Mouse (Mus musculus): ENCODE results near the gene Neurl4. TPM values are rescaled to one million over a fixed set of nuclear protein-coding genes. Genes with fewer than 3 reads are reported as not detected.
A peak's percentile ranks its signal among the peaks of the same experiment; 100 is the strongest.

The Neurl4 gene
- polyA plus RNA-seq, 1 experiment from 2014 or later = 23.0 TPM

GRCm38 (mm10) chr11:69872451-69872850 is 28.4 kb upstream of the Neurl4 start:
- Histone ChIP-seq H3K27me3 (no peaks in the 10 kb centered on the region), H3K36me3 (no peaks in the 10 kb centered on the region), H3K27ac (replicated peaks) (no peak overlapping the region), H3K4me2 (replicated peaks) (no peak overlapping the region), H3K9me3 (no peaks in the 10 kb centered on the region), H3K4me3 (no peak overlapping the region), H3K4me1 (peaks cover 6% of the 10 kb centered on the region), H3K9ac (replicated peaks) (no peak overlapping the region)
- 76% methylated on average over 4 of the region's 4 CpGs for WGBS
- ATAC-seq (replicated peaks) = no peak

- Histone ChIP-seq H3K4me2 (replicated peaks) (no peak overlapping the region), H3K4me1 (peaks cover 13% of the 10 kb centered on the region), H3K9ac (replicated peaks) (no peak overlapping the region), H3K27me3 (peaks cover 8% of the 10 kb centered on the region; the same call in 1 of the 2 replicates), H3K27ac (replicated peaks) (no peak overlapping the region), H3K4me3 (no peak overlapping the region), H3K9me3 (no peaks in the 10 kb centered on the region), H3K36me3 (no peaks in the 10 kb centered on the region)
- ATAC-seq (replicated peaks) = no peak
- WGBS = 69% methylated on average over 7 of the region's 7 CpGs
Measured at GRCm38 (mm10) chr11:69876186-69876585, 24.7 kb upstream of the Neurl4 start.

DNA sequence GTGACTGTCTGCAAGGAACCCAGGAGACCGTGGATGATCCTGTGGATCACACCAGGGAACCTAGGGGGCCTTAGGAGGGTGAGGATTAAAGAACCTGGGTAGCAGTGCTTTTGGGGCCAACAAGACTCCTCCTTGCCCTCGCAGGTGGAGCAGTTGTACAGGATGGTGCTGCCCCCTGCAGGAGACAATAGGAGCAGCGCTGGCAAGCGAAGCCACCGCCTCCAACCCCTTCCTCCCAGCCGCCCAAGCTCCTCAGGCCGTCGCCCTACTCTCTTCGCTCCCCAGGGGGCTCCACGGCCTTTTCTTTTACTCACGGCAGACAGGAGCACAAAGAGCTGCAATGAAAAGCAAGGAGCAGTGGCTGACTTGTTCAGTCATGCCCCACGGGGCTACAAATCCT is 24.0 kb upstream of the Neurl4 start:
- no peaks in the 10 kb centered on the region for H3K9me3 ChIP-seq
- 0 out of 2 replicates have a peak overlapping the region, but pooled peaks have one; percentile 2 for H3K4me3 ChIP-seq
- H3K9ac ChIP-seq (replicated peaks) = no peak overlapping the region
- no peaks in the 10 kb centered on the region for H3K36me3 ChIP-seq
- ATAC-seq (replicated peaks) = 0 out of 2 replicates have a peak, but pooled peaks have one; percentile 42
- H3K27me3 ChIP-seq = peaks cover 15% of the 10 kb centered on the region
- no peak overlapping the region for H3K27ac ChIP-seq (replicated peaks)
- WGBS = under 1% methylated on average over 12 of the region's 12 CpGs
- H3K4me1 ChIP-seq = peaks cover 17% of the 10 kb centered on the region
- peak overlapping the region; percentile 31 for H3K4me2 ChIP-seq (replicated peaks)

DNA sequence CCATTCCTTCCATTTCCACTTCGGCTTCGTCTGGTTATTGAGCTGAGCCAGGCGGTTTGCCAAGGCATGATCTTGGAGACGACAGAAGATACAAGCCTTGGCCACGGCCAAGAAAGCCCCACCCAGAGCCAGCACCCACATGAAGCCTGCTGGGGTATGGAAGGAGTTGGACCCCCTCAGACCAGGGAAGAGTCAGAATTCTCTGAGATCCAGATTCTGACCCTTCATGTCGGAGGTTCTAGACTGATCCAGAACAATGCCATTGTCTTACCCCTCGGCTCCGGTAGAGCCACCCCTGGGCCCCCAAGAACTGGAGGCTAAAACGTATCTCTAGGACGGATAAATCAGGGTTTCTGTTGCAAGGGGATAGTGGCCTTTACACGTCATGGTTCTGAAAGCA is 23.0 kb upstream of the Neurl4 start, which contains the start of gene Tmem95:
Gene Tmem95 (minus strand): TSS at position 141 of the 400 bp plus-strand sequence.
- ATAC-seq (replicated peaks) = no peak

GRCm38 (mm10) chr11:69878399-69878798 is 22.5 kb upstream of the Neurl4 start:
- Histone ChIP-seq H3K4me1 (peaks cover 17% of the 10 kb centered on the region), H3K36me3 (no peaks in the 10 kb centered on the region), H3K27ac (replicated peaks) (no peak overlapping the region), H3K4me3 (no peak overlapping the region), H3K27me3 (peaks cover 19% of the 10 kb centered on the region), H3K4me2 (replicated peaks) (no peak overlapping the region), H3K9ac (replicated peaks) (no peak overlapping the region), H3K9me3 (no peaks in the 10 kb centered on the region)
- WGBS = 85% methylated on average over 3 of the region's 3 CpGs
- ATAC-seq (replicated peaks) = no peak

More for the DNA sequence above, 23.0 kb upstream of the Neurl4 start, which contains the start of gene Tmem95:
- Histone ChIP-seq H3K4me1 (peaks cover 17% of the 10 kb centered on the region), H3K9ac (replicated peaks) (no peak within 1 kb of the TSS), H3K4me3 (0 out of 2 replicates have a peak within 1 kb of the TSS, but pooled peaks have one; percentile 2), H3K36me3 (no peaks in the 10 kb centered on the region), H3K27me3 (peaks cover 19% of the 10 kb centered on the region), H3K4me2 (replicated peaks) (peak within 1 kb of the TSS; percentile 31), H3K9me3 (no peaks in the 10 kb centered on the region), H3K27ac (replicated peaks) (no peak within 1 kb of the TSS)
- WGBS = 87% methylated on average over 11 of the region's 11 CpGs

GRCm38 (mm10) chr11:69878952-69879351 is 21.9 kb upstream of the Neurl4 start:
- Histone ChIP-seq H3K27me3 (peaks cover 19% of the 10 kb centered on the region), H3K36me3 (no peaks in the 10 kb centered on the region), H3K27ac (replicated peaks) (no peak overlapping the region), H3K4me1 (peaks cover 17% of the 10 kb centered on the region), H3K4me3 (no peak overlapping the region), H3K9ac (replicated peaks) (no peak overlapping the region), H3K4me2 (replicated peaks) (no peak overlapping the region), H3K9me3 (no peaks in the 10 kb centered on the region)
- WGBS = 92% methylated on average over 6 of the region's 6 CpGs
- ATAC-seq (replicated peaks) = no peak

DNA sequence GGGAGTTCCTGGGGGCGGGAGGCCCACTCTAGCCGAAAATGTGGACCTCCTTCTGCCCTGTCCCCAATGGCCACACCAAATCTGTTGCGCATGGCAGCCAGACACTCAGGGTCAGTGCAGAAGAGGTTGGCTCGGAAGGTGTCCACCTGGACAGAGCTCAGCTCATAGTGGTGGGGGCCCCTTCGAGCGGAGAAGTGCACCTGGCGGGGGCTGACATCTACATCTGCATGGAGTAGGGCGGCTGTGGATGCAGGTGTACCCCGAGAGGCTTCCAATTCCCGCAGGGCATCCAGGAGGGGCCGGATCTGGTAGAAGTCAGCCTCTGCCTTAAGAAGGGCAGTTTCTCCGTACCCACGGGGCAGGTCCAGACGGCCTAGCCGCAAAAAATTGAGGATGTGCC is 21.2 kb upstream of the Neurl4 start:
- H3K4me2 ChIP-seq (replicated peaks) = peak overlapping the region; percentile 56; the same call in 1 of the 2 replicates
- H3K27ac ChIP-seq (replicated peaks) = no peak overlapping the region
- H3K9ac ChIP-seq (replicated peaks) = no peak overlapping the region
- H3K9me3 ChIP-seq = no peaks in the 10 kb centered on the region
- no peak for ATAC-seq (replicated peaks)
- no peaks in the 10 kb centered on the region for H3K36me3 ChIP-seq
- 0 out of 2 replicates have a peak overlapping the region, but pooled peaks have one; percentile 36 for H3K4me3 ChIP-seq
- H3K27me3 ChIP-seq = peaks cover 19% of the 10 kb centered on the region
- H3K4me1 ChIP-seq = peaks cover 17% of the 10 kb centered on the region
- 61% methylated on average over 15 of the region's 15 CpGs for WGBS

DNA sequence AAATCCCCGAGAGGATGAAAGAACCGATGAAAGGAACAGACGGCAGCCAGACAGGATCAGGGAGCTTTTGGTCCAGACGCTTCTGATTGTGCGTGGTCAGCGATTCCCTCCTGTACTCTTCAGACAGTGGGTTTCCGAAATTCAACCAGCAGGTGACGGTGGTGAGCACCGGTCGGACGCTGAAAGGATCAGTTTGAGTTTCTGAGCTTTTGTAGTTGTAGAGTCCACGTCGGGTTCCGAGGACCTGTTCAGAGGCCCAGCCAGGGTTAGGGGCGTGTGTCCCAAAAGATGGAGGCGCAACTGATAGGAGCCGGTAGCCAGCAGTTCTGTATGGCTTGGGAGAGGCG is 20.4 kb upstream of the Neurl4 start:
- no peaks in the 10 kb centered on the region for H3K36me3 ChIP-seq

GRCm38 (mm10) chr11:69880853-69881603 is 19.8 kb upstream of the Neurl4 start, which contains the start of gene Kctd11:
TSS of gene Kctd11 (minus strand) at chr11:69881406.
- ATAC-seq (replicated peaks) = peak; percentile 78
- Histone ChIP-seq H3K9ac (replicated peaks) (peak within 1 kb of the TSS; percentile 40), H3K4me2 (replicated peaks) (peak within 1 kb of the TSS; percentile 56), H3K36me3 (no peaks in the 10 kb centered on the region), H3K4me3 (peak within 1 kb of the TSS; percentile 36), H3K9me3 (no peaks in the 10 kb centered on the region), H3K4me1 (peaks cover 17% of the 10 kb centered on the region), H3K27ac (replicated peaks) (0 out of 2 replicates have a peak within 1 kb of the TSS, but pooled peaks have one; percentile 20), H3K27me3 (peaks cover 19% of the 10 kb centered on the region)
- WGBS = under 1% methylated on average over 46 of the region's 46 CpGs

More for the DNA sequence above, 20.4 kb upstream of the Neurl4 start:
- peak; percentile 32 for ATAC-seq (replicated peaks)
- Histone ChIP-seq H3K4me3 (peak overlapping the region; percentile 36), H3K27me3 (peaks cover 19% of the 10 kb centered on the region), H3K9me3 (no peaks in the 10 kb centered on the region), H3K27ac (replicated peaks) (0 out of 2 replicates have a peak overlapping the region, but pooled peaks have one; percentile 20), H3K4me1 (peaks cover 17% of the 10 kb centered on the region), H3K4me2 (replicated peaks) (peak overlapping the region; percentile 56), H3K9ac (replicated peaks) (peak overlapping the region; percentile 40)
- WGBS = 2% methylated on average over 18 of the region's 18 CpGs

DNA sequence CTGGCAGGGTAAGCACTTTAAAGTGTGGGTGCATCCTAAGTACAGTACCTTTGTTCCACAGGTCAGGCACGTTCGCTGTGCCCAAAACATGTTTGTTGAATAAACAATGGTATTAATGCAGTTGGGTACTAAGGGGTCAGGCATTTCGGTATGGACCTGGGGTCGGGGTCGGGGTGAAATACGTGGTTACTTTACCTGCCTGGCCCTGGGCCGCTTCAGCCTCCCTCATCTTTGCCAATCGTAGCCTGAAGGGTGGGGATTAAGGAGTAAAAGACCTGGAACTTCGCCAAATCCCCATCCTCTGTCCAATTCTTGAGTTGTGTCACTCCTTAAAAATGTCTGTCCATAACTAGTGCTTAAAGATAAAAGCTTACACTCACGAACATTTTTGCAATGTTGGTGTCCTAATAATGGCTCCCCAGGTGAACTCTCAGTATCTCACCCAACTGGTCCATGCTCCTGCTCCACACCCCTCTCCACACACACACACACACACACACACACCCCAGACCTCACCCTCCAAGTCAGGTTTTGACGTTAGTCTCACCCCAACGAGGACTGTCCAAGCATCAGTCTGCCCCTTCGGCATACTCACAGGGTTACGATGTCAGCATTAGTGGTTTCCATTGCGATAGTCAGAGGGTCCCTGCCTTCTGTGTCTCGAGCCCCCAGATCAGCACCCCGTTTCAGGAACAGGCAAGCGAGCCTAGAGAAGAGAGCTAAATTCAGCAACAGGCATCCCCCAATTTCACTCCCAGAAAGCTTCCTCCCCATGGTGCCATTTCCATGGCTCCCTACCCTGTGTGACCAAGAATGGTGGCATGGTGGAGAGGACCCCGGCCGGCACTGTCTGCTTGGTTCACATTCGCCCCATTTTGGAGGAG is 18.8 kb upstream of the Neurl4 start:
- peak overlapping the region; percentile 36 for H3K4me3 ChIP-seq
- no peaks in the 10 kb centered on the region for H3K36me3 ChIP-seq
- ATAC-seq (replicated peaks) = no peak
- no peak overlapping the region; the same call in 1 of the 2 replicates for H3K9ac ChIP-seq (replicated peaks)
- WGBS = 58% methylated on average over 21 of the region's 21 CpGs
- peak overlapping the region; percentile 56 for H3K4me2 ChIP-seq (replicated peaks)
- no peaks in the 10 kb centered on the region for H3K9me3 ChIP-seq
- H3K4me1 ChIP-seq = peaks cover 15% of the 10 kb centered on the region
- H3K27me3 ChIP-seq = peaks cover 19% of the 10 kb centered on the region
- H3K27ac ChIP-seq (replicated peaks) = no peak overlapping the region

- WGBS = 63% methylated on average over 4 of the region's 4 CpGs
- no peak overlapping the region for H3K9ac ChIP-seq (replicated peaks)
- H3K4me3 ChIP-seq = no peak overlapping the region
- ATAC-seq (replicated peaks) = no peak
- H3K36me3 ChIP-seq = no peaks in the 10 kb centered on the region
- no peak overlapping the region for H3K27ac ChIP-seq (replicated peaks)
- no peak overlapping the region for H3K4me2 ChIP-seq (replicated peaks)
- H3K9me3 ChIP-seq = no peaks in the 10 kb centered on the region
- peaks cover 11% of the 10 kb centered on the region for H3K4me1 ChIP-seq
- peaks cover 19% of the 10 kb centered on the region for H3K27me3 ChIP-seq
Measured at GRCm38 (mm10) chr11:69883066-69883465, 17.8 kb upstream of the Neurl4 start.
